Mouse (Mus musculus) gastrocnemius, postnatal 36 days (tissue): ENCODE measurements at regions not wholly inside any gene's neighbourhood (a gene's known extent, or its start where the extent isn't known, plus 50 kb on each side); places are given as distances from the start of the nearest gene placed in this dataset.

Experiments
- DNase-seq, 2 experiments: peaks; one replicate each; pipeline ENCODE4 v3.0.0; 2022
- intact Hi-C: fragments of 180-260 bp; cut with DNase I; formaldehyde crosslinking; loops from one replicate; pipeline ENCODE4 v1.15.1; 2025

DNA sequence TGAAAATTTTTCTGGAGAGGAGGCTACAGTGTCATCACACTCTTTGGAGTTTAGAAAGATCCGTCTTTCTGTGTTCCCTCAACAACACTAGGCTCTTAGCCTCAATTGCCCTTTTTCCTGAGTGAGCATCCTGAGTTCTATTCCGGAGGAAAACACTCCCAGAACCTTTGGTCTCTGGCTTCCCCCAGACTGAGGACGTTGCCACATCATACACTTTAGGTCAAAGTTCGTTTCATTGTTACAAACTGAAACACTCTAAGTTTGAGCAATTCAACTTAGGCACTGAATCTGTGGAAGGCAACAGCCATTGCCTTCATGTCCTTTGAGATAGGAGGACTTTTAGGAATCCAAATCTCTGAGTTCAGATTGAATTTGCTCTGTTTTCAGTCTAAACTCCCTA, 85.0 kb downstream of the Arl4a start:
- intact Hi-C loops: no loop called here
- DNase-seq: no peak

DNA sequence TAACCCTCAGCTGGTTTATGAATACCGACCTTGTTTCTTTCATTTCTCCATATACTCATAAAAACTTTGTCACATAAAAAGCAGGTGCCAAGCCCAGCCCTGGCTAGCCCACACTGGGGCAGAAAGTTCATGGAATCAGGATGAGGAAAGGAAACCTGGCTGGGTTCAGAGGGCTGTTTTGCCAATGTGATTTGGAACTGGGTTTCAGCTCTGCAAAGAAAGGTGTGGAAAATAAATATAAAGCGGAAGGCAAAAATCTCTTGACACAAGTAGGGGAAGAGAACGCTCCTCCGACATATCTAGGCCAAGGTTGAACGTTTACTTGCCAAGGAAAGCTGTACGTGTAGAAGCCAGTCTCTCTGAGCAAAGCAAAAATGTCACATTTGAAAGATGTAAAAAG, 85.9 kb downstream of the Arl4a start:
- intact Hi-C loops: no loop called here

DNA sequence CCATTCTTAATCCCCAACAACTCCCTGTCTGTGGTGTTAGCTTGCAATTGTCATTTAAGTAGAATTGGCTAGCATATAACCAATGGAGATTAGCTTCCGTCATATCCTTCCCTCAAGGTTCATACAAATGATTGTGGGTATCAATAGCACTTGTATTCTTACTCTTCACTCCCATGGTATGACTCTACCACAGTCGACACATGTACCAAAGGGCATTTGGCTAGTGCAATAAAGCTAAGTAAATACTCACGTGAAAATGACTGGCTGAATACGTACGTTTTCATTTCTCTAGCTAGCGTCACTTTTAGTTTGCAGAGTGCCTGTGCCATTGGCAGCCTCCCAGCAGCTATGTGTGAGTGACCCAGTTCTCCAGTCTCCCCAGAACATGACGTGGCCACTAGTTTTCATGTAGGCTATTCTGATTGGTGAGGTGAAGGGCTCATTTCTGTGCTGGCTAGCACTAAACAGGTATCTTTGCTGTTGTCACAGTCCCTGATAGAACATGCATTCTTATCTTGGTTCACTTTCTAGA, 87.5 kb downstream of the Arl4a start:
- DNase-seq: no peak
- intact Hi-C loops: no loop called here

More for the DNA sequence above, 85.9 kb downstream of the Arl4a start:
- no peak for DNase-seq

DNA sequence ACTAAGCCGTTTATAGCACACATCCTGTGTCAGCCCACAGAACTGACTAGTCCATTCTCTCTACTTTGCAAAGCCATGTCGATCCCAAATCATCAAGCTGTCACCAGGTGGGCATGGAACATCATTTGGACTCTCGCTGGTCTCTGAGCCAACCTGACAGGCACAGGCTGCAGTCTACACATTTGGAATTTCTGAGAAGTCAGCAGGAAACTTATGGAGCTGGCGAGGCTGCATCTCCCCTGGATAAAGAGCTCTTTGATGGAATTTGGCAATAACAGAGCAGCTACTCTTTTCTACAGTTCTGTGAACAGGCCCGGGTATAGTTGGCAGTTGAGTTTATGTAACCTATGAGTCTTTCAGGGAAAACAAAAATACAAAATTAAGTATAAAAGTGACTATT, 94.9 kb downstream of the Arl4a start:
- no peak for DNase-seq
- intact Hi-C loops: no loop called here

DNA sequence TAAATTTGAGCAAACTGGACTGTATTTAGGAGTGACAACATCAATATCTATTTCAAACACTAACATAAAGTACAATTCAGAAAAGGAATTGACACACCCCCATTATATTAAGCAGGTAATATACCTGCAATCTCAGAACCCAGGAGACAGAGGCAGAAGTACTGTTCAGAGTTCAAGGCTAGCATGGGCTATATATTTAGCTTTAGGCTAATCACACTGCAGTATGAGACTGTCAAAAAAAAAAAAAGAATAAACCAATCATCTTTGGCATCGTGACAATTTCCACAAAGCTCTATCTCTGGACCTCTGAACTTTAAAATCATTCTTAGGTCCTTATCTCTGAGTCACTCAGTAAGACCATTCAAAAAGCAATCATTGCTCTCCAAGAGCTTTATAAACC, 96.7 kb downstream of the Arl4a start:
- intact Hi-C loops: no loop called here
- DNase-seq: no peak

DNA sequence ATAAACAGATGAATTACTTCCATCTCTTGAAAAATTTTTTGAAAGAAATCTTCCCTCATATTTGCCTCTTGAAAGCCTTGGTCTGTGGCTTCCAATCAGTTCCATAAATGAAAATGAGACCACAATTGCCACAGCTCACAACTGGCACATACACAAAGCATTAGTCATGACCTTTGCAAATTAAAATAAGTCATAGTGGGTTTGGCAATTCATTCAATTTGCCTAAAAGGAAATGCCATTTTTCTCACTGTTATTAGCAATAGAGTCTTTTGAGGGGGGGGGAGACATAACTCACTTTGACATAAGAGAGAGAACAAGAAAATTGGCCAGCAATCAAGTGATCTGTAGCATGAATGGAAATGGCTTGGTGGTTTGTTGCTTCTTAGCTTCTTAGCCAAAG, 98.8 kb downstream of the Arl4a start:
- intact Hi-C loops: no loop called here
- no peak for DNase-seq

DNA sequence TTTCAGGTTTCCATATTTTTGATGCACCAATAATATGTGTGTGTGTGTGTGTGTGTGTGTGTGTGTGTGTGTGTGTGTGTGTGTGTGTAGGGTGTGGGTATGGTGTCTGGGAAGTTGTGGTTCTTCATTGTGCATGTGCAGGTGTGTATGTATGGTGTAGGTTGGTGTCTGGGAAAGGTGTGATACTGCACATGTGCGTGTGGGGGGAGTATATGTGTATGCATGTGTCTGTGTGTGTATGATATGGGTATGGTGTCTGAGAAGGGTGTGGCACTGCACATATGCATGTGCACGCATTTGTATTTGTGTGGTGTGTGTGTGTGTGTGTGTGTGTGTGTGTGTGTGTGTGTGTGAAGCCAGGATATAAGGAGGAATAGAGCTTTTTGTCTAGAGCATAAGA, 99.6 kb downstream of the Arl4a start:
- no peak for DNase-seq
- intact Hi-C loops: no loop called here

DNA sequence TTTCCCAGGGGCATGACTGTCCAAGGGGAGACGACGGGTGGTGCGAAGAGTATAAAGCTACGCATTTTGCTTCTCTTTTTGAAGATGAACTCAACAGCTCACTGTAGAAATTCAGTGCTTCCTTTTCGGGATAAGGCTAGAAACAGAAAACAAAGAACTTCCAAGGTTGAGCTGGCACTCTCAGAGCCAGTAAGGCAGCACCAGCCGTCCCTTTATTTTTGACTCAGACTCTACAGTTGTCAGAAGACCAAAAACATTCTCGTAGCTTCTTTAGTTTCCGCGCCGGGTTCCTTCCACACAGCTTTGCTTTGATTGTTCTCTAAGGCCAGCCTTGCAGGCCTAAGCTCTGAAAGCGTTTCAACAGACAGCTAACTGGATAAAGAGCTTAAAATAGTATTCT, 101.5 kb downstream of the Arl4a start:
- no peak for DNase-seq
- intact Hi-C loops: no loop called here

DNA sequence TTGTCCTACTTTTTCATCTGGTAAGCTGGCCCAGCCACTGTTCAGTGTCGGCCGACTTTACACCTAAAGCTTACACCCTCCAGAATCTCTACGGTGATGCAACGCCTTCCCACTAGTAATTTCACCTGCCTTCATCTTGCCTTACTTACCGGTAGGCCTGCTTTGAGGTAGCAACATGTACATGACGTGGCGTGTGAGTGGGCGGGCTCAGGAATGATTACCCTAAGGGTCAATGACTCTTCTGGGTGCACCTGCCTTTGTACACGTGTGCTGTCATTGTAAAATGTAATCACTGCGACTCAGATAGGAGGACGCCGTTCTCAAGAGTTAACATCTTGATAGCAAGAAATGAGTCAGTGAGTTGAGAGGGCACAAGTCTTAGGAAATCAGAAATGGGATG, 102.0 kb downstream of the Arl4a start:
- intact Hi-C loops: no loop called here
- DNase-seq: no peak

DNA sequence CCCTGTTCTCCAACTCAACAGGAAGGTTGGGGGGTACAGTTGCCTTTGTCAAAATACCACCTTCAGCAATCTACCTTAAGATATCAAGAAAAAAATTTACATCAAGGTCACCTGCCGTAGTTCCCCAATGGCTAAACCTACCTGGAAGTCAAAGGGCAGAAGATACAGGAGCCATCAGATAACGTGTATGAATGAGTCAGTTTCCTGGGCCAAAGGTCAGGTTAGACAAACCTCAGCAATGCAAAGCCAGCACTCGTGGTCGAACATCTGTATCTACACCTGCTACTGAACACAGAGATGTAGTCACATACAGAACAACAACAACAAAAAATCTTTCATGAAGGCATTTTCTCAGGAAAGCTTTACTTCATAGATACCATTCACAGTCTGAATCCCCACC, 102.9 kb downstream of the Arl4a start:
- no peak for DNase-seq
- intact Hi-C loops: no loop called here

DNA sequence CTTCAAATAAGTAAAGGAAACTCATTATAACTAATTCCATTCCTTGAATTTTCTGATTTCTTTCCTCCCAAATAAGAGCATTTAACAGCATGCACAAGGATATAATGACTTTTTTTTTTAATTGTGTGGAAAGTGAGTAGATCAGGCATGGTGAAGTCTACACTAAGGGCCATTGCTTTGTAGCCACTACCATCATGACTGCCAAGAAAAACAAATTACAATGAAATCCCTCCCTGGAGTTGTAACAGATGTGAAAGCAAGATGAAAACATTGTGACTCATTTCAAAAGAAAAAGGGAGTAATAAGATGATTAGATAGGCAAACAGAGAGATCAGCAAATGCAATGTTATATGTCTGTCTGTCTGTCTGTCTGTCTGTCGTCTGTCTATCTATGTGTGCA, 106.6 kb downstream of the Arl4a start:
- intact Hi-C loops: no loop called here
- DNase-seq: no peak

DNA sequence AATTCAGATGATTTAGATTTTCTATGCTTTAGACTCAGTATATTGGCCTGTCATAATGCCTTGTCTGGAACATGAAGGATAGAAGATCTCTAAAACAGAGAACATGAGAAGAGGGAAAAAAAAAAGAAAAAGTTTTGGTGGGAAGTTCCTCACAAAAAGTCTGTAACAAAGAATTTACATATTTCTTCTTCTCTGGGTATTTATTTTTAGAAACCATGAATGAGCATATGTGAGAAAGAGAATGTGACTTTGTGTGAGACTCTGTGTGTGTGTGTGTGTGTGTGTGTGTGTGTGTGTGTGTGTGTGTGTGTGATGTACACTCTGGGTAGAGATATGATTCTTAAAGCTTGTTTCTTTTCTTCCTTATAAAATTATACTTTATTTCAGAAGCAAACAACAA, 109.9 kb downstream of the Arl4a start:
- intact Hi-C loops: no loop called here
- no peak for DNase-seq

DNA sequence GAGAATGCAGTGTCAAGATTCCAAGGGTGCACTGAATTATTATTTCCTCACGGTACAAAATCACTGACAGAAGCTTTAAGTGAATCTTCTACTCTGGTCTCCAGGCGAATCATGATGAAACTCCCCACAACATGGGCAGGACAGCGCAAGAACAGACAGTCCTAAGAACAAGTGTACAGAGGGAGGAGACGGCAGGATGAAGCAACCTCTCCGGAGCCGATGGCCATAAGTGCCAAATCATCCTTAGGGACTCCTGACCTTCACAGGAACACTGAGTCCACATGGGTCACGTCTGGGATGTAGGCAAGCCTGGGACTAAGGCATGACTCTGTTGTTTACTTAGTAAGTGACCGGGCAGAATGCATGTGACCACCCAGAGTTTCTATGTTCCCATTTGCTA, 110.8 kb downstream of the Arl4a start:
- no peak for DNase-seq
- intact Hi-C loops: no loop called here

DNA sequence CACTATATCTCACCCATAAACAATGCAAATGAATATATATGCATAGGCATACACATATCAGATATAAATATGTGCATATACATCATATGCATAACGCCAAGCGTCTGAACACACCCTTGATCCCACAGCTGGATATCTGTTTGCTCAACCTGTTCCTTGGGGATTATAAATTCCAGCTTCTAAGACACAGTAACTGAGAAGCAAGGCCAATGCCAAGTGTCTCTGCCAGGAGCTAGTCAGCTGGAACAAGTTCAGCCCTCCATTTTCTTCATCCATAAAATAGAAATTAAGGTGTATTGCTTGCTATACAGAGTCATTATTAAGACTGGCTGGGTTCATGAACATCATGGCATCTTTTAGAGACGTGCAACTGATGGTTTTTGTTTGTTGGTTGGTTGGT, 116.3 kb downstream of the Arl4a start:
- intact Hi-C loops: no loop called here
- DNase-seq: no peak

DNA sequence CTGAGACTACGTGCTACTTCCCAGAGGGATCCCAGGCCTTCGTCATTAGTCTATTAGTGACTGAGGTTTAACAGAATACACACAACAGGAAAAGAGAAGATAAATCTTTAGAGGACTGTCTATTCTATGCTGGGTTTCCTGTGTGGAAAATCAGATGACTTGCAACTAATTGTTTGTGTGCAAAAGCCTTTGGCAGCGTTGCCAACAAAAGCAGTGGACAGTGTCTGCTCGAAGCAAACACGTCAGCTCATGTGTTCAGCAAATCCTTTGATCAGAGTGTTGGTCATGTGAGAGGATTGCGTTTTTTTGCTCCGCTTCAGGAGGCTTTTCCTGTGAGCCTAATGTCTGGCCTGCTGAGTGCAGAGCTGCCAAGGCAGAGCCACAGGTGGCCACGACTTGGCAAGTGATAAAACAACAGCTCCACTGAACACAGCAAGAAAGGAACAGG, 117.3 kb downstream of the Arl4a start:
- intact Hi-C loops: no loop called here
- DNase-seq: peak in 1 of 2 experiments; percentile 5

DNA sequence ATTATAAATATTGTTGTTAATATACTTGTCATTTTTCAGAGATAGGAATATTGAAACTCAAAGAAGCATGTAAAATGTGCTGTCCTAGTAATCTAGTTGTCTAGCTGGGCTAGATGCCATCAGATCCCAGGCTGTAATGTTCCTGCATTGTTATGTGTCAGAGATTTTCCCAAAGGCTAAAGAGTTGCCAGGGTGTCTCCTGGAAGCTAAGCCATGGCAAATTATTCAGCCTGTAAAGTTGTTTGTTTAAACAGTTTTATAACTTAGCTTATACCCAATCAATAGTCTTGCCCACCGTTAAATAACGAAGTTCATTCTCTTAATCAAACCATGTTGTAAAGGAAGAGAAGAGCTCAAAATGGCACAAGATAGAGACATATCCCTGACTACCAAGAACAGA, 117.9 kb downstream of the Arl4a start:
- DNase-seq: no peak
- intact Hi-C loops: no loop called here

DNA sequence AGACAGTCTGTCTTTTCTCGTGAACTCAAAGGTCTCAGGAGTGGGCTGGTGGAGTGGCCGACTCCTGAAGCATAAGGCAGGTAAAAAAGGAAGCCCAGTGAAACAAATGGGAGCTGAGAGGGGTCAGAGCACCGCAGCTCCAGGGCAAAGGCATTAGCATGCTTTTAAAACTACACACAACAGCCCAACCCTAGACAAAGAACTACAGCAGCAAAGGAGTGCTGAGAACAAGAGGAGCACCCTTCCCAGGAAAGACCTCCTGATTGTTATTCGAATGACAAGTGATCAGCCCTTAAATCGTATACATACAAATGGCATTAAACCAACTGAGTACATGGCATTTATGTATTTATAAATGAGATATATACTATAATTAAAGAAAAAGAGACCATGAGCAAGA, 149.3 kb downstream of the Arl4a start:
- intact Hi-C loops: no loop called here
- DNase-seq: no peak

DNA sequence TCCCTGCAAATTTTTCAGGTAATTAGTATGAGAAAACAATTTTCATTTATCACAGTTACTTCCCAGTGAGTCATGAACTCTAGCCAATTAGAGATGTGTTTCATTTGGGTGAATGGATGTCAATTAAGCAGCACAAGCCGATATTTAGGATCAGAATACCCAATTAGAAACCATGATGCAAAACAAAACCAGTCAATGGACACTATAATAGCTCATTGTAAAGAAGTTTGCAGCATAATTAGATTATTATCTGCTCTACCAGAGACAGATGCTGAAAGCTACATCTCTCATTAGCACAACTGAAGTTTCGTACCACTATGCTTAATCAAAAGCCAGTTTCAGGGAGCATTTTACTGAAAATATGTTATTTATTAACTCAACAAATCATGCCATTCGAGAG, 152.5 kb downstream of the Arl4a start:
- intact Hi-C loops: no loop called here

DNA sequence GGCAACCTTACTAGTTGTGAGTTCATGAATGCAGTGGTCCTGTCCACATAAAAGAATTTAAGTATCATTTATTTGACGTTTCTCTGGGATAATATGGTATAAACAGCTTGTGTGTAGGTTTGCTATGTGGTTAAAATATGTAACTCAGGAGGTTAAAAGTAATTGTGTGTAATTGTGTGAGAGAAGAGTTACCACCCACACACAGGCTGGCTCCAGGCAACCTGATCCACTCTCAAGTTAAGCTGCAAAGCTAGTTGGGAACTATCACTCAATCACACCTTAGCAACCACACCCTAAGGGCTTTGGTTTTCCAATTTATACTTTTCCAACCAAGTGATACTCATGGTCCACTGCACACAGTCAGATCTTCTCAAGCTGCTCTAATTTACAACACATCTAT, 157.5 kb downstream of the Arl4a start:
- no peak for DNase-seq
- intact Hi-C loops: no loop called here

More for the DNA sequence above, 152.5 kb downstream of the Arl4a start:
- no peak for DNase-seq

DNA sequence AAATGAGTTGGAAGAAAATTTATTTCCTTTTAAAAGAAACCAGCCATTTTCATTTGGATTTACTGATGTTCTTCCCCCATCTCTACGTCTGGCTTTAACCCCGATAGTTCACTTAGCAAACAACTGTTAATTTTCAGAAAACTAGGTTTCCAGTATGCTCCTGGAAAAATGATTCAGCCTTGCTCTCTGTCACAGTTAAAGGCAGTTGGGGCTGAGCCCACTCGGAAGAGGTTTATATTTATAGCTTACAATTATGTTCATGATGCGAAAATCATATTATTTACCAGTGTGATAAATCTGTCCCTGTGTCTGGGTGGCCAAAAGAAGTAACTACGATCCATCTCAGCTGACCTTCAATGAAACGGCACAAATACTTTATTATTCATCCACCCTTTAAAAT, 163.9 kb downstream of the Arl4a start:
- intact Hi-C loops: no loop called here

DNA sequence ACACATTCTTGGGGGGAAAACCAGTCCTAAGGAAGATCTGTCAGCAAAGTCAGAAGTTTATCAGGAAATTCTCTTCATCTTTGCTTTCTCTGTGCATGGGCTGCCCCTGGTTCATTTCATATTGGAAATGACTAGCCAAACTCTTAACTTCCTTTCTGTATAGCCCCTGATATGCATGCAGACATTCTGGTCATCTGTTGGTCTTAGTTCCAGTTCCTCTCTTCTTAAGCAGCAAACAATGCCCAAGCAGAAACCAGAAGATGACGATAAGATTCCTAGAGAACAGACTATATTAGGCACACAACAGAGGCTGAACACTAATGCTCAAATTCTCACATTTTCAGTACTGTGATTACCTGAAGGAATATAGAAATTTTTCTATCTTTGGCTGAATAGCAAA, 176.0 kb downstream of the Arl4a start:
- intact Hi-C loops: no loop called here

More for the DNA sequence above, 163.9 kb downstream of the Arl4a start:
- DNase-seq: no peak

DNA sequence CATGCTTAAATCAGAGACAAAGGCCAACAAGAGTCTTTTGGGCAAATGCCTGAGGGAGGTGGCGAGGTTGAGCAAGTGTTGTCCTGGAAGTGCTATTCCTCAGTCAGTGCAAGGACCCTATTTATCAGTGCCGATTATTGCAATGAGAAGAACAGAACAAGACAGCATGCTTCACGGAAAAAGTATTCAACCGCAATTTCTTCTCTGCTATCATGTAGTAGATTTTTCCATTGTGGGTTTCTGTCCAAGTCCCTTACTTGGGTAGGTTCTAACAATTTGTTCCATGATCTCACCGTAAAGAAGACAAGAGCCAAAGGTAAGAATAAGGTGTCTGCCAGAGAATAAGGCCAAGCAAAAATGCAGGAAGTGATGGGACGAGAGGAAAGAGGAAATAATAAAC, 186.2 kb downstream of the Arl4a start:
- intact Hi-C loops: no loop called here
- no peak for DNase-seq

More for the DNA sequence above, 176.0 kb downstream of the Arl4a start:
- DNase-seq: no peak

DNA sequence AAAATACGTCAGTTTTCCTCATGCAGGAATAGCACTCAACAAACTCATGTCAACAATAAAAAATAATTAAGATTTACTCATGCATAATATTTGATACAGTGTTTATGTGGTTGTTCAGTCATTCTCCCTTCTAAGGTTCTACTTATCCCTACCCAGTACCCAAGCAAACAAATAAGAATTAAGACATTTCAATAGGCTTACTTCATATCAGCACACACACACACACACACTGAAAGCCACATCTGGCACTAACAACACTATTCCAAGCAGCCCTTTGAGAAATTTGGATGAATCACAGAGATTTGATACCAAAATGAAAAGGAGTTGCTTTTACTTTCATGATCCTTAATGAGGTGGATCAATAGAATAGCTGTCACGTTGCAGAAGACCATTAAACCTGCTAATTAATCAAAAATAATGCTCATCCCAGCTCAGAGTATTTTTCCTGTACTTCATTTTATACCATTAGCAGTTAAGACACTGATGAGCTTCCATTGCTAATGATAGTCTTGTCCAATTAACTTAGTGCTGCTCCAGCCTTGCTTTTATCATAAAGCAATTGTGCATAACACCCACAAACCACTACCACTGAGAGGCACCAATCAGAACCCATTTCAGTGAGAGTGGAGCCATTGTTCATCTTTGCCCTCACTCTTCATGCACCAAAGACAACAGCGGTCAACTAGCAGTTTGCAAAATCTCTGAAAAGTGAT, 188.3 kb downstream of the Arl4a start:
- no peak for DNase-seq
- intact Hi-C loops: no loop called here
